Mouse (Mus musculus) midbrain, embryonic 11.5 days (tissue): ENCODE measurements around the gene Dbil5. TPM values are rescaled to one million over a fixed set of nuclear protein-coding genes. Genes with fewer than 3 reads are reported as not detected.

Experiments
- ATAC-seq: fragments of 200-750 bp; cut with Nextera tagmentation; 2 replicates; pipeline ENCODE4 v1.8.0; 2017; ENCODE audit warnings: moderate TSS enrichment, moderate library complexity; ENCODE audit not compliant: low FRiP score
- DNase-seq: peaks from one replicate; pipeline ENCODE4 v3.0.0; 2015; ENCODE audit warnings: low spot score; ENCODE audit errors: missing footprints
- H3K27ac ChIP-seq: fragments of 300-500 bp; sonication (generic); 2 replicates; pipeline ENCODE4 v1.5.1; 2014; ENCODE audit warnings: low read depth, low read length
- H3K27me3 ChIP-seq: fragments of 300-500 bp; sonication (generic); 2 replicates; pipeline ENCODE4 v1.6.1; 2014; ENCODE audit warnings: mild to moderate bottlenecking, low read length, moderate library complexity, mixed read lengths; ENCODE audit not compliant: control insufficient read depth, insufficient read depth
- H3K36me3 ChIP-seq: fragments of 300-500 bp; sonication (generic); 2 replicates; pipeline ENCODE4 v1.6.1; 2014; ENCODE audit warnings: mild to moderate bottlenecking, low read length, moderate library complexity, mixed read lengths; ENCODE audit not compliant: control insufficient read depth, insufficient read depth
- H3K4me1 ChIP-seq: fragments of 300-500 bp; sonication (generic); 2 replicates; pipeline ENCODE4 v1.6.1; 2014; ENCODE audit warnings: low read length; ENCODE audit not compliant: control insufficient read depth, insufficient read depth
- H3K4me2 ChIP-seq: fragments of 300-500 bp; sonication (generic); 2 replicates; pipeline ENCODE4 v1.6.1; 2014; ENCODE audit warnings: mild to moderate bottlenecking, moderate library complexity
- H3K4me3 ChIP-seq: fragments of 300-500 bp; sonication (generic); 2 replicates; pipeline ENCODE4 v1.5.1; 2014; ENCODE audit warnings: low read depth, low read length
- H3K9ac ChIP-seq: fragments of 300-500 bp; sonication (generic); 2 replicates; pipeline ENCODE4 v1.6.1; 2014; ENCODE audit warnings: low read length
- H3K9me3 ChIP-seq: fragments of 300-500 bp; sonication (generic); 2 replicates; pipeline ENCODE4 v1.6.1; 2016; ENCODE audit warnings: low read length; ENCODE audit not compliant: control insufficient read depth
- WGBS: fragments of 180-500 bp; shearing (Covaris S2); extraction: QIAGEN DNeasy Blood & Tissue Kit; methylation state at CpG from one replicate; pipeline ENCODE4 v1.1.7; 2014; 5-methylcytosine and 5-hydroxymethylcytosine counted together
- polyA plus RNA-seq: library from polyadenylated mRNA; unstranded; fragments of >200 nt; fragmentation: Nextera tagmentation; extraction: Ambion mirVana; gene quantifications from 2 replicates; pipeline ENCODE4 v1.2.1, GENCODE M21; 2014

Dbil5 gene
- 0.34 and 0.40 TPM in 2 replicates for polyA plus RNA-seq

- H3K4me1 ChIP-seq = peaks cover 5% of the 10 kb centered on the region; the same call in 1 of the 2 replicates
- H3K4me3 ChIP-seq = peak within 1 kb of the TSS; percentile 85
- ATAC-seq (peak; percentile 99), DNase-seq (peak; percentile 100)
- H3K9ac ChIP-seq = peak within 1 kb of the TSS; percentile 97
- H3K9me3 ChIP-seq = no peaks in the 10 kb centered on the region
- H3K36me3 ChIP-seq = peaks cover 15% of the 10 kb centered on the region
- peak within 1 kb of the TSS; percentile 78 for H3K4me2 ChIP-seq
- no peaks in the 10 kb centered on the region for H3K27me3 ChIP-seq
- H3K27ac ChIP-seq = peak within 1 kb of the TSS; percentile 54
- under 1% methylated on average over 35 of the region's 35 CpGs for WGBS
Measured at GRCm38 (mm10) chr11:76217390-76217800, at the start of gene Dbil5, which contains the start of gene Gemin4. TSS of gene Dbil5 (plus strand) at chr11:76217608. TSS of gene Gemin4 (minus strand) at chr11:76217664.

- 90% methylated on average over 3 of the region's 3 CpGs for WGBS
- DNase-seq (no peak), ATAC-seq (no peak)
- Histone ChIP-seq H3K27me3 (no peaks in the 10 kb centered on the region), H3K4me2 (no peak overlapping the region), H3K4me3 (no peak overlapping the region), H3K36me3 (no peaks in the 10 kb centered on the region), H3K9ac (no peak overlapping the region), H3K4me1 (no peaks in the 10 kb centered on the region), H3K9me3 (no peaks in the 10 kb centered on the region), H3K27ac (no peak overlapping the region)
Measured at GRCm38 (mm10) chr11:76168976-76169375, 48.4 kb upstream of the Dbil5 start.

GRCm38 (mm10) chr11:76170207-76170606, 47.2 kb upstream of the Dbil5 start:
- Histone ChIP-seq H3K27ac (no peak overlapping the region), H3K4me2 (no peak overlapping the region), H3K36me3 (no peaks in the 10 kb centered on the region), H3K9me3 (no peaks in the 10 kb centered on the region), H3K9ac (no peak overlapping the region), H3K4me1 (no peaks in the 10 kb centered on the region), H3K4me3 (no peak overlapping the region), H3K27me3 (no peaks in the 10 kb centered on the region)
- DNase-seq (no peak), ATAC-seq (no peak)
- WGBS = 74% methylated on average over 5 of the region's 5 CpGs

- ATAC-seq = peak; percentile 65
- Histone ChIP-seq H3K4me2 (peak overlapping the region; percentile 93), H3K27ac (no peak overlapping the region), H3K9me3 (no peaks in the 10 kb centered on the region), H3K36me3 (no peaks in the 10 kb centered on the region), H3K9ac (peak overlapping the region; percentile 79), H3K4me1 (peaks cover 9% of the 10 kb centered on the region), H3K4me3 (peak overlapping the region; percentile 86), H3K27me3 (no peaks in the 10 kb centered on the region)
- WGBS = 2% methylated on average over 28 of the region's 28 CpGs
- no peak for DNase-seq
Measured at GRCm38 (mm10) chr11:76178726-76179494, 38.5 kb upstream of the Dbil5 start.

GRCm38 (mm10) chr11:76179495-76180145, 37.8 kb upstream of the Dbil5 start, which contains the start of the genes Vps53 and Fam57a:
TSS of gene Vps53 (minus strand) at chr11:76179647.
TSS of gene Fam57a (plus strand) at chr11:76179671.
- peak; percentile 86 for ATAC-seq

GRCm38 (mm10) chr11:76180146-76180540, 37.3 kb upstream of the Dbil5 start:
- peak overlapping the region; percentile 79 for H3K9ac ChIP-seq
- no peak overlapping the region for H3K27ac ChIP-seq
- ATAC-seq (no peak), DNase-seq (no peak)
- H3K27me3 ChIP-seq = no peaks in the 10 kb centered on the region
- peaks cover 9% of the 10 kb centered on the region for H3K4me1 ChIP-seq
- no peaks in the 10 kb centered on the region for H3K9me3 ChIP-seq
- H3K36me3 ChIP-seq = no peaks in the 10 kb centered on the region
- peak overlapping the region; percentile 93 for H3K4me2 ChIP-seq
- WGBS = 20% methylated on average over 7 of the region's 7 CpGs
- peak overlapping the region; percentile 86 for H3K4me3 ChIP-seq

More at GRCm38 (mm10) chr11:76179495-76180145, 37.8 kb upstream of the Dbil5 start, which contains the start of the genes Vps53 and Fam57a:
- H3K27ac ChIP-seq = no peak within 1 kb of the TSS
- H3K9me3 ChIP-seq = no peaks in the 10 kb centered on the region
- under 1% methylated on average over 37 of the region's 37 CpGs for WGBS
- H3K4me2 ChIP-seq = peak within 1 kb of the TSS; percentile 93
- H3K4me3 ChIP-seq = peak within 1 kb of the TSS; percentile 86
- H3K27me3 ChIP-seq = no peaks in the 10 kb centered on the region
- H3K36me3 ChIP-seq = no peaks in the 10 kb centered on the region
- DNase-seq = peak; percentile 98
- H3K9ac ChIP-seq = peak within 1 kb of the TSS; percentile 79
- H3K4me1 ChIP-seq = peaks cover 9% of the 10 kb centered on the region

GRCm38 (mm10) chr11:76183745-76184144, 33.7 kb upstream of the Dbil5 start:
- H3K4me2 ChIP-seq = no peak overlapping the region
- no peaks in the 10 kb centered on the region for H3K9me3 ChIP-seq
- no peak overlapping the region for H3K27ac ChIP-seq
- no peak overlapping the region for H3K9ac ChIP-seq
- no peak overlapping the region for H3K4me3 ChIP-seq
- peaks cover 5% of the 10 kb centered on the region for H3K4me1 ChIP-seq
- no peaks in the 10 kb centered on the region for H3K27me3 ChIP-seq
- no peaks in the 10 kb centered on the region for H3K36me3 ChIP-seq
- DNase-seq (no peak), ATAC-seq (no peak)
- whole genome bisulfite sequencing = 92% methylated on average over 4 of the region's 4 CpGs

GRCm38 (mm10) chr11:76186908-76187307, 30.5 kb upstream of the Dbil5 start:
- no peaks in the 10 kb centered on the region for H3K27me3 ChIP-seq
- H3K27ac ChIP-seq = no peak overlapping the region
- H3K36me3 ChIP-seq = no peaks in the 10 kb centered on the region
- no peak for ATAC-seq
- H3K4me2 ChIP-seq = no peak overlapping the region
- H3K4me3 ChIP-seq = no peak overlapping the region
- DNase-seq = no peak
- 84% methylated on average over 5 of the region's 6 CpGs for WGBS
- H3K4me1 ChIP-seq = no peaks in the 10 kb centered on the region
- no peaks in the 10 kb centered on the region for H3K9me3 ChIP-seq
- H3K9ac ChIP-seq = no peak overlapping the region
